Mouse (Mus musculus) right cerebral cortex, postnatal 10 days (tissue): Measurements from ENCODE around the gene Antxr2.
A peak's percentile ranks its signal among the peaks of the same experiment; 100 is the strongest.

Experiments
- DNase-seq, 2 experiments: peaks; one replicate each; pipeline ENCODE4 v3.0.0; 2021; ENCODE audit warnings: low spot score in 2 of 2

The Antxr2 gene

DNA sequence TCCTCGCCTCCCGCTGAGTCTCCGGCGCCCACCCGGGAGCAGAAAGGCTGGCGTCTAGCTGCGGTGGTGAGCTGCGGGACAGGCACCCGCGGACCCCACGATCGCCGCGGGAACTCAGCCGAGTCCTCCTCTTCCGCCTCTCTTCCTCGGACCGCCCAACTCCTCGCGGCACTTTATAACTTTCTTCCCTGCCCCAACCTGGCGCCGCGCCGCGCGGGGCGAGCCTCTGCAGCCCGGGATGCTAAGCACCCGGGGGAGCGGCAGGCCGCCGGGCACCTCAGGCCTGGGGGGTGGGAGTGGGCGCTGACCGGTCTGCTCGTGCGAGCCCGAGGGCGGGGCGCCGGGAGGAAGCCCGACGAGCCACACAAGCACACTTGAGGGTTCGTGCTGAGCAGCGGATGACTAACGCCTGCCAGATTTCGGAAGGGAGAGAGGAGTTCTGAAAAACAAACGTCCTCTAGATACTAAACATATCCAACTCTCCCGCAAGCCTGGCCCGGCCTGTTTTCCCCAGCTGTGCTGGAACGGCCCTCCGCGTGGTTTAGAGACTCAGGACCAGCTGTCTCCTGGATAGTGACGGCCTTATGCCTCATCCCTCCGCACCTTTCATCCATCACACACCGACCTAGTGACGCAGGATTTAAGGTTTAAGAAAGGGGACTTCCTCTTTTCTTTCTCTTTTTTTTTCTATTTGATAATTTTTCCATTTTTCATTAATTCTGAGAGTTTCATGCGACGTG lies at the start of gene Antxr2:
Gene Antxr2 (minus strand): TSS at position 142 of the 740 bp plus-strand sequence.
- peak; percentile 52 to 56 for DNase-seq

DNA sequence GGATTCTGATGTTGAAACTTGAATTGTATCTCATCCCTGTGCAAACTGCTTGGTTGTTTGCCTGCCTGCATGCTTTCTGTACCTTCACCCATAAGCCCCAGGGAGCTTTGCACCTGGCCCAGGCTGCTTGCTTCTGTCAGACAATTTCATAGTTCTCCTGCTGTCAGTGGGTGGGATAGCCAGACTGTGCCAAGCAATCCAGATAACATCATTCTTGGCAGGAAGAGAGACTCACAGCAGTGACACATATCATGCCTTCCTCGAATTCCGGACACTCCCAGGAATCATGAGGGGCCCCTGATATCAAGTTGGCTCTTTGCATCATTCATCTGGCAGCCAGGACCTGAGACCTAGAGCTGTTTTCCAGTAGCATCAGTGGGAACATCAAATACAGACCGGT lies 45.8 kb upstream of the Antxr2 start:
- no peak for DNase-seq

DNA sequence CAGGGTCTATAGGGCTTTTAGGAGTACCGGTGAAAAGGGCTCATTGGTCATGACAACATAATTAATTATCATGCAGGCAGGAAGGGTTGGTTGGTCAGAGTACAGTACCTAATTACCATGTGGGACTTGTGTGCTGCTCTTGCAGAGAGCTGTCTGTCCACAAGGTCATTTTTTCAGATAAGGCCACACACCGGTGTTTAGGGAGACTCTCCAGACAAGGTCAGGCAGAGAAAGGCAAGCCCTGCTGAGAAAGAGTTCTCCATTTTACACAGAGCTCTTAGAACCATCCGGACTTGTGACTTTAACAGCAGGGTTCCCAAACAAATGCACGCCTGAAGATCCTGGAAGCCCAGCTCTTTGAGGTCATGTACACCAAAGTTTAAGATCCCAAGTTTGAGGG lies 38.3 kb upstream of the Antxr2 start:
- DNase-seq: no peak

DNA sequence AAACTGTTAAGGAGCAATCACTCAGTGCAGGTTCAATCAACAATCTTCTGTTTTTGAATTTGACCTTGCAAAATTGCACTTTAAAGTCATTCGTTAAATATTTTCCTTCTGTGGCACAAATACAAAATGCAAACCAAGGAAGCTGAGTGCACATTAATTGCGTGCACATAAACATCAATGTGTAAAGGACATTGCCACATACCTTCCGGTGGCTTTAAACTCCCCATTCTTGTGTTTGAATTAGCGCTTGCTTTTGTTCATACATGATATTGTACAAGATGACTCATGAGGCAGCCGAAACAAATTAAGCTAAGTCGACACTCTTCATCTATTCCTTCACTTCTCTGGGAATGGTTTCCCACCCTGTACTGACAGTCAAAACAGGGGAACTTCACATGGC lies 24.4 kb upstream of the Antxr2 start:
- no peak for DNase-seq

DNA sequence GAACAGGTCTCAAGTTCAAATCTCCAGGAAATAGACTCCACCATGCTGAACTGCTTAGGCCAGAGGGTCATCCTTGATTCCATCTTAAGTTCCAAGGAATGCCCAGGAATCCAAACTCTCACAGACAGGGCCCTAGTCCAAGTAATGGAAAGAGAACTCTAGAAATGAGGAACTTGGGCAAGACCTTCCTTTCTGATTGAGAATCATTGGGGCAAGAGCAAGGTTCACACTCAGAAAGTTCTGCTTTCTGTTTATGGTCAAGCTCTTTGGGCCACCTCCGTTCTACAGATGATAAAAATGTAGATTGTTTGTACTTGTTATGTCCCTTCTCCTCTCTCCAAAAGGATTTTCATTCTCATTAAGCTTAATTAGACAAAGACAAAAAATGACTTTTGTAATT lies 24.0 kb upstream of the Antxr2 start:
- no peak for DNase-seq

DNA sequence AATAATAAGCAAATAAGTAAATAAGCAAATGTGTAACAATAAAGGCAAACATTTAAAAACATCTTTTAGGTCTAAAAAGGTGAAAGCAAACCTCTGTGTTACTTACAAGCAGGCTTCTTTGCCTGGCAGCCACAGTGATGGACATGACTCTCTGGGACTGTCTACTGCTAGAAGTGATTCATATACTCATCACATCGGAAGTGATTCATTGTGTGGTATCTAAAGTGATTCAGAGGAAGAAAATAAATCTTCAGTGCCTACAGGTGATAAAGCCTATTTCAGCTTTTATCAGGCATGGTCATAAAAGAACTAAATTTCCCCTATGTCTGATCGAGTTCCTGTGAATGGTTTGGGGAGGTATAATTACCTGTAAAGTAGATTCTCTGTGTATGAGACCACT lies 4.1 kb upstream of the Antxr2 start:
- DNase-seq: no peak

DNA sequence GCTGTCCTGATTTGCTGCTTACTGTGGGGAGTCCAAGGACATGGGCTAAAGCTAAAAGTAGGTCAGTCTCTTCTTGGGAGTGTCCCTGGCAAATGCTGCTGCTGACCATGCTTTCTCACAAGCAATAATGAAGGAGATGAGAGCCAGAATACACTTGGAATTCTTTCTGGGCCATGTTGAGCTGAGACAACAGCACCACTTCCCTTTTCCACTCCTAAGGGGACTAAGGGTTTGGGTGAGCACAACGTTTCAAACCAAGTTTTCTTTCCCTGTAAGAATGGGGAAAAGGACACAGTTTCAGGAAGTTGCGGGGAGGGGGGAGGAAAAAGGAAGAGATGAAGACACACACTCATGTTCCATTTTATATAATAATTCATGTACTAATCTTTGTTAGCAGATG lies 3.4 kb upstream of the Antxr2 start:
- DNase-seq: no peak

DNA sequence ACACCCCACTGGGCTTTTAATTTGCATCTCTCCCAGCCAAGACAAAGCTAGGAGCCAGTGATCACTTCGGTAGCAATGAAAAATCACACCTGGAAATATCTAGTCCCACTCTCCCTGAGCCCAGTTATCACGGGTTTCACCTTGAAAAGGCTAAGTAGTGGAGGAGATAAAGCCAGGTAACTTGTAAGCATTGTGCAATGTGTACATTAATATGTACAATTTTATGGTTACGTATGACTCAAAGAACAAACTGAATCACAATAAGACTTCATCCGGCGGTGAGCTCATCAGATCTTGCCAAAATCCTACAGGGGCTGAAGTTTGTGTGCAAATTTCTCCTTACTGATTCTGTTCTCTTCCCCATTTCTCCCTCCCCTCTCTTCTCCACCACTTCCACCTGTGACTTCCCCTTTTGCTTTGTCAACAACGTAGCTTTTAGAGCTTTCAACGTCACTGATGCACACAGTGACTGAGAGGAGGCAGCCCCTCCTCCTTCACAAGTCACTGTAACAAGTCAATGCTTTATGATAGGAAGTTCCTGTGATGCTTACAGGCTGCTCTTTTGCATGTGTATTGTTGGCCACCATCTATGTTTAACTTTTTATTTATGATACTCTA lies 2.1 kb upstream of the Antxr2 start:
- DNase-seq: no peak

DNA sequence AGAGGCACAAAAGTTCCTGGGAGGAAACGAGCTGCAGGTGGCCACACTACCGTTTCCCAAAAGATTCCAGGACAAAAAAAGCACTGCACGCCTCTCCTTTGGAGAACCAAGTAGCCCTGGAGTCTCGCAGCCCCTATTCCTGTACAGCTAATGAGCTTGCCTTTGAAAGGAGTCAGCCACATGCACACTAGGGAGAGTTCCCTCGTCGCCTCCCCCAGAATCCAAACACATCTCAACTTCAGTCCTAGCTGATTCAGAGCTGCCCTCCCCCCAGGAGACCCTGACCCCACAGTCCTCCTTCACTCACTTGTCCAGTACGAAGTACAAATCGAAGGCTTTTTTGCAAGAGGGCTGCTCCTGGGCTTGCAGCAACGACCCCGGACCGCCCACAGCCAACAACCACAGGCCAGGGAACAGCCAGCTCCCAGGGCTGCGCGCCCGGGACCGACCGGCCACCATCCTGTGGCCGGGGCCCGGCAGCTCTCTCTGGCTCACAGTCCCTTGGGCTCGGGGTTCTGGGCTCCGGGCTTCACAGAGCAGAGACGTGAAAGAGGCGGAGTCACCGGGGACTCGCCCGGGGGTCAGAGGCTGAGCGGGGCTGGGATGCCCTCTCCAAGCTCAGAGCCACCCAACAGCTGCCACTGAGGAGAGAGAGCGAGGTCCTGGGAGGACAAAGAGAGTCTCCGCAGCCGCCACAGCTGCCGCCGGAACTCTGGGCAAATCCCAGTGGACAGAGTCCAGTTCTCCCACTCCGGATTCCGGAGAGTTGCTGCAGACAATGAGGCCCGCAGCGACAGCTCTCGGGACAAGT lies 547 bp downstream of the Antxr2 start:
- peak; percentile 42 to 43 for DNase-seq

DNA sequence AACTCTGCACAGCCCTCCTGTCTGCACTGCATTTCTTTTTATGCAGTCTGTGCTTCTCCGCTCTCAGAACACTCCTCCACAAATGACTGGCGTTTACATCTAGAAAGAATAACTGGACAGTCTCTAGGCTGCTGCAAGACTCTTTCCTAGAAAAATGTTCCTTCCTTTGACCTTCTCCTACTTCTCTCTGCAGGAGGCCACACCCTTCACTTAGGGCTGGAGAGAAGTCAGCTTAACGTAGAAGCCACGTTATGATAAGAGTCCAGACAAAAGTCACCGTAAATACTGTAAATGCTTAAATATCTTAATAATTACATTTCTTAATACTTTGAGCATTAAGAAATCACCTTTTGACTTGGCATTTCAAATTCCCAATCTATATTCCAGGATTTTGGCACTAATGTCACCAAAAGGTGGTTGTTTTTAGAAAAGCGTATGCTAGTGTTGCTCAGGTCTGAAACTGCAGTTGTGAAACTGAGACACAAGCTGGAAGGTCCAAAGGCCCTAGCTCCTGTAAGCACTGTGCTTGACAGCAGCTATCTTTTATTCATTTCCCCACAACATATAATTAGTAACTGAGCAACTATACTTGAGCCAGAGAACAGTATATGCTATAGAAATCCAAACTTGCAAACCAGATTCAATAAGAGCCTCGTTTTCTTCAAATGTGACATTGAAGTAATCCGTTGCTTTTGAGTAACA lies 3.0 kb downstream of the Antxr2 start:
- DNase-seq: no peak

DNA sequence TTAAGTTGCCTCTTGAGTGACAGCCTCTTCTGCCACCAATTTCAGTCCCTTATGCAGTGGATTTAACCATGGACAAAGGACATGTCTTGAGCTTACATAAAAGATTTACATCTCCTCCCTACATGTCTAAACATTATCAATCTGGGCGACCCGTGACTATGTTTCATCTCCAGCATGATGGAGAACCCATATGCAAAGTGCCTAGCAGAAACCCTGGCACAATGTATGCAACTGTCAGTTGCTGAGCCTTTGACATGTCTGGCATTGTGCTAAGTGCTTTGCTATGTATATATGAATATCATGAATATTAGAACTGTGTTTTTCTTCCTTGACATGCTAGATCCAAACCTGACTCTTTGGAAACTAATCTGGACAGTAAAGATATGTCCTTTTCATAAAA lies 4.9 kb downstream of the Antxr2 start:
- DNase-seq: no peak

DNA sequence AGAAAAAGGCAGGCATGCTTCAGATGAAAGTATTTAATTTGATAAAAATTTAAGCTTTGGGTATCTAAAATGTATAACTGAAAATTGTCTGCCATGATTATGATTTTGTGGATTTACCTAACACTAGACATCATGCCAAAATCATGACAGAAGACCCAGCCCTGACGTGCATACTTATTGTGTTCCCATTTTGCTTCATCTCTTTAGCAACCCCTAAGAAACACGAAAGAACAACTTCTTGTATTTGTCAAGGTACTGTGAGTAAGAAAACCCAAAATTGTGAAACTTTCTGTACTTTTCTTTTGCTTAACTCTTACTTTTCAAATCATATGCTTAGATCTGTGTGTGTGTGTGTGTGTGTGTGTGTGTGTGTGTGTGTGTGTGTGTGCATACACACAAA lies 6.3 kb downstream of the Antxr2 start:
- DNase-seq: no peak

DNA sequence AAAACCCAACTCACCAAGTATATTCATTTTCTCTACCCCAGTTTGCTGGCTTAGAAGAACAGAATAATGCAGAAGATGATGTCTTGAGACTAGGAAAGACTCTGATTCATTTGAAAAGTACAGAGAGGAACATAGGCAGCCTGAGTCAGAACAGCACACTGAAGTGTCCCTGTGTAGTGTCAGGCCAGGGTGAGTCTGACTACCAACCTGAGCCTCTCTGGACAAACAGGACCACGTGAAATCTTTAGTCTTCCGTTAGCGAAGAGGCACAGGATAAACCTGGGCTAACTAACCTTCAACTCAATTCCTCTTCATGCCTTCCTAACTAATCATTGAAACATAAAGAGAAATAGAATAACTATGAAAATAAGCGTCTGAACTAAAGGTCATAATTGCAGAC lies 9.3 kb downstream of the Antxr2 start:
- DNase-seq: no peak

DNA sequence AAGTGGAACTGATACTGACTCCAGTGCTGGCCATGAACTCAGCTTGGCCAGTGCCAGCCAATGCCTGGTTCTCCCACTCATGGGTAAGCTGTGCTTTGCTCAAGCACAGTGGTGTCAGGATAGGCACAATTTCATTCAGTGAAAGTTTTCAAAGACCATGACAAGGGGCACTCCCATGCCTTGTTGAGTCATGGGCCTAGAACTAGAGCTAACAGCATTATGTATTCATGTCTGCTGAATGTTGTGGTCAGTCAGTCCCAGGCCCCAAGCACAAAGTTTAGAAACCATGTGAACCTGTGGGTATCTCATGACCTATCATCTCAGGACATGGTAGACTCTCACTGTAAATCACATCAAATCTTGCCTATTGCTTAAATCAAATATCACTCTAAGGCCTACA lies 10.2 kb downstream of the Antxr2 start:
- DNase-seq: no peak

DNA sequence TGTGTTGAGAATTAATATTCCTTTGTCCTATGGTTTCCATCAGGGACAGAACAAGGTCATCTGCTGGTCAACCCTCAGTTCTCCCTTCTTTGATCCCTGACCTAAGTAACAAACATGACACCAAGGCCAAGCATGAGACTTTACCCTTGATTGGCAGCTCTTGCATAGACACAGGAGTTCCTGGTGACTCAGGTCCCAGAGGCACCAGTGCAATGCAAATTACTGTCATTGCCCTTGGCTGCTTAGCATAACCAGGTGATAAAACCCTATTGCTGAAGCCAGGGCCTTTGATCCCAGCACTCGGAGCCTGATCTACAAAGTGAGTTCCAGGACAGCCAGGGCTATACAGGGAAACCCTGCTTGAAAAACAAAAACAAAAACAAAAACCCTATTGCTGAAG lies 11.4 kb downstream of the Antxr2 start:
- DNase-seq: no peak

DNA sequence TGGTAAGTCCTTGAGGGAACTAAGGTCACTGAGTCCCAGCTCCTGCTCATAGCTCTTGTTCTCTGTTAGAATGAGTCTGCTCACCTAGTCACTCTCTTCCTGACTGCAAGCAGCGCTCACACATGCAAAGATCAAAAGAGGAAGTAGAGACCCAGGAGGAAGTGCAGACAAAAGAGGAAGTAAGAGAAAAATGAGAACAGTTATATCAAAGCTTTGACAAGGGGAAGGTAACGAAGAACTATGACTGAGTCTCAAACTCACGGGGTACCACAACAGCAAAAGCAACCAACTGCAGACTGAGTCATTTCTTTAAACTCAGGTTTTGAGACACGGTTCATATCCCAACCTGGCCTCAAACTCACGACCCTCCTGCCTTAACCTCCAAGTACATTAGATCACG lies 12.7 kb downstream of the Antxr2 start:
- no peak for DNase-seq

DNA sequence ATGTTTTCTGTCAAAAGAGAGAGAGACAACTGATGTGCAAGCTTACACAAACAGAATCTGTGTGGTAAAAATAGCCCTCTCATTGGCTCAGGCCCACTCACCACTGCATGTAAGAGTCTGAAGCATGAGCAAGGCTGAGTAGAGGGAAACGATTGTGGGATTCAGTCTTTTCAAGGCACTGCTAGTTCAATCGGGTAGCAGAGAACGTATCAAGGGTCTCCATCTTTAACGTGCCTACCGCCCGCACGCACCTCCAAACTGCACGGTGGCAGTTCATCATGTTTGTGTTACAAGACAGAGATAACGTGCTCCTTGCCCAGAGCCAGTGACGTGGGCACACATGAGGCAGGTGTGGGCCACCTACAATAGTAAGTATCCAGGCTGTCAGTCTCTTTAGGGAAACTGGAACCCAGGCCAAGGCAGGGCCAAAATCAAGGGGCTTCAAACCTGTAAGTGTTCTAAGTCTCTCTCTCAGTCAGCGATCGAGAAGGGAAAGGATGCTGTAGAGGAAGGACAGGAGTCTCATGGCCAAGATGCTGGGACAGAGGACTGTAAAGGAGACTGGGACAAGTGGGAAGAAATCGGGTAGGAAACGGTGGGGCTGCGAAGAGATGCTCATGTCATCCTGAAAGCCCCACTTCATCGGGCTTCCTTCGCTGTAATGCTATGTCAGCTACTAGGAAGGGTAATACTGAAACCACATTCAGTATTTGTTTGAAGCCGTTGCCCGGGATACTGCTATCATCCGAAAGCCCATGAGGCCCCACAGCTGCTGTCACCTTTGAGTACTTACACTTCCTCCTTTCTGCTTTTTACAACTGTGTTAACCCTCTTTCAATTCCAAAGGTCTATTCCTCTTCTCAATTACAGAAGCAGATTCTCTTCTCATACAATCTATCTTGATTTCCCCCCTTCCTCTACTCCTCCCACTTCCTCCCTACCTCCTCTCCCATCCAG lies 14.3 kb downstream of the Antxr2 start:
- DNase-seq: no peak

DNA sequence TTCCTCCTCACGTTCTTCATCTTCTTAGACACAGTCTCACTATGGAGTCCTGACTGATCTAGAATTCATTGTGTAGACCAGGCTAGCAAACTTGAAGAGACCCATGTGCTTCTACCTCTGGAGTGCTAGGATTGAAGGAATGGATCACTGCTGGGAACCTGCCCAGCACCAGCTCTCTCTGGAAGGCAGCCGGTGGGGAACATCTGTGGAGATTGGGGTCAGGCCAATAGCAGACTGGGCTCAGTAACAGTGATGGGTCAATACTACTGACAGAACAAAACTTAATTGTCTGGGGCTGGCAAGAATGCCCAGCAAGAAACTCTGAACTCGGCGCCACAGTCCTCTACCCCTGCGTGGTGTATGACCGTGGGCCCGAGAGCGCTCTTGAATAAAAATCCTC lies 25.1 kb downstream of the Antxr2 start:
- DNase-seq: no peak

DNA sequence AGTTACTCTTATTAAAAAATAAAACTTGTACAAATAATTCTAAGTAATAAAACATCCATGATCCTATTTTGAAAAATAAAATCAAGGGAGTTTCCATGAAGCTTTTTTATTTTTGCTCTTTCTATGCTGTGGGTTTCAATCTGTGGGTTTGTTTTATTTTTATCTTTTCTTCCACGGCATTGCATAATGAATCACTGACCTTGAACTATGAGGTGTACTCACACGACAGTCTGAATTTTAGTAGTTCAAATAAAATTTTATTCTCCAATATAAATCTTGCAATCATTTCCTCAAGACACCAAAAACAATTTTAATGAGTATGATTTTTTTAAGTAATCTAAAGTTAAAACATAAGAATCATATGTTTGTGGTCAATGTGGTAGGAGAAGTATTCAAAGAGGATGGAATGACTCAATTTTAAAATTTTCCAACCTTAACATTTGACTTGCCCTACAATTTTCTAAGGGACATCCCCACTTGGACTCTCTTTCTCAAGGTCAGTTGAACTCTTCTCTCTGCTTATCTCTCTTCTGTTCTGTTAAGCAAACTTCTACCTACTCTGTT lies 31.5 kb downstream of the Antxr2 start:
- DNase-seq: no peak

DNA sequence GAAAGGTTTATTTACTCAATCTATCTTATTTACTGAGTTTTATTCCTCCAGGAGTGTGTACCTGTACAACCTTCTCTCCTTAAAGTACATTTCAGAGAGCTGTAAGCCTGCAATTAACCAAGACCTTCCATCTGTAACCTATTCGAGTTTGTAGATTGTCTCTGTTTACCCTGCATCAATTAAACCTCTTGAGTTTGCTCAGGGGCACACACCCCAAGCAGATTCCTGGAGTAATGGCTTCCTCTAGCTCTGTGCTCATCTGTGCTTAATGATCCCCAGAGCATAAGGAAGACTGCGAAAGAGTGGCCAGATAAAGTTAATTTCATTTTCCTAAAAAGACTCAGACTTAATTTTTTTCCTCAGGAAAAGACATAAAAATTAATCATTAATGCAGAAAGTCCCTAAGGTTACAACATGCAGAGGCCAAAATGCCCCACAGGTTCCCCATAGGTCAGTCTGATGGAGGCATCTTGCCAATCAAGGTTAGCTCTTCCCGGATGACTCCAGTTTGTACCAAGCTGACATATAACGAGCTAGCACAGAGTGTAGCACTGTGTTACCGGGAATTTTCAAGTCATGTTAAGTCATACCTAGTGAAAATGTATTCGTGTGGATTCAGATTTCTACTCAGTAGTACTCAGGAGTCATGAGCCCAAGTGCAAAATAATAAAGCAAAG lies 34.2 kb downstream of the Antxr2 start:
- DNase-seq: no peak
